Mouse (Mus musculus) heart, postnatal 0 days (tissue): ENCODE measurements at regions not wholly inside any gene's neighbourhood (a gene's known extent, or its start where the extent isn't known, plus 50 kb on each side); places are given as distances from the start of the nearest gene placed in this dataset.

Source experiments
- CTCF ChIP-seq: IDR thresholded peaks from 2 replicates; pipeline ENCODE4 v1.5.1; 2016; ENCODE audit warnings: antibody characterized with exemption, control low read depth, low read depth
- EP300 ChIP-seq: IDR thresholded peaks from 2 replicates; pipeline ENCODE4 v1.6.1; 2016; ENCODE audit warnings: antibody characterized with exemption, low read depth

DNA sequence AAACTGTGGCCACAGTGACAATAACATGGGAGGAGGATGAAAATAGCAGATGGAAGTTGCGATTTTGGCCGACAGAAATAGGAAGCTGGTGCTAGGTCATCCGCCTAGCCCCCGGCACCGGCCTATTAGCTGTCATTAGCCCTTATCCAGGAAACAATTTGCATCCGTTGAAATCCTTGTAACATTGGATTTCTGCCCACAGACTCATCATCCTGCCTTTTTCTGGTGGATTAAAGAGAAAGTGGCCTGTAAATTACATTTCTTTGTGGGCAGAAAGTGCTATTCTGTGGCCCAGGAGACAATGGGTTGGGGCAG lies 261.1 kb upstream of the Gm10131 start:
- TF ChIP-seq EP300 (no peak), CTCF (no peak)
